ENCODE assay signal across 9 mouse cellular contexts in genomic region chr7:66217531-66218094, GRCm38 (mm10).
DNase-seq lines count a peak whose midpoint lies in the region; ATAC-seq lines count a peak whose summit lies in the region.
"Had no signal": no experiment of that assay in that cellular context is flagged by ENCODE, and none has a peak within 500 bp of the region (broad histone marks: within the 10 kb centered on the region; RNA-seq: fewer than 3 reads in every experiment).

No protein-coding gene starts in this region.

- H3K36me3 ChIP-seq in kidney, embryonic 14.5 days (ENCODE audit: control insufficient read depth, insufficient read depth, low read length), result no peaks in the 10 kb centered on the region
- no peaks in the 10 kb centered on the region for H3K36me3 ChIP-seq in embryonic facial prominence, embryonic 15.5 days
- no peaks in the 10 kb centered on the region for H3K36me3 ChIP-seq in hindbrain, embryonic 16.5 days (ENCODE audit: control insufficient read depth, insufficient read depth, low read length)
- no peaks in the 10 kb centered on the region for H3K36me3 ChIP-seq in midbrain, embryonic 15.5 days (replicated peaks)

- peaks cover 21% of the 10 kb centered on the region for H3K4me1 ChIP-seq in kidney, embryonic 14.5 days (ENCODE audit: control insufficient read depth, insufficient read depth, low read length)
- H3K4me1 ChIP-seq in embryonic facial prominence, embryonic 15.5 days, result peaks cover 25% of the 10 kb centered on the region
- peaks cover 16% of the 10 kb centered on the region for H3K4me1 ChIP-seq in hindbrain, embryonic 16.5 days (ENCODE audit: control insufficient read depth, insufficient read depth, low read depth, low read length)
- H3K4me1 ChIP-seq in midbrain, embryonic 15.5 days, result peaks cover 16% of the 10 kb centered on the region

- intact Hi-C loops in left cerebral cortex, postnatal 14 days (cut with DNase I), result no loop called here

- WGBS in kidney, embryonic 14.5 days, result 84% methylated on average over 7 of the region's 7 CpGs
- 55% methylated on average over 7 of the region's 7 CpGs for WGBS in embryonic facial prominence, embryonic 15.5 days
- WGBS in hindbrain, embryonic 16.5 days, result 49% methylated on average over 7 of the region's 7 CpGs
- 38% methylated on average over 7 of the region's 7 CpGs for WGBS in midbrain, embryonic 15.5 days

- ATAC-seq in kidney, embryonic 14.5 days (ENCODE audit: low FRiP score, low TSS enrichment), result no peak
- no peak for ATAC-seq in embryonic facial prominence, embryonic 15.5 days (ENCODE audit: insufficient number of reproducible peaks, low FRiP score, low TSS enrichment, low read depth)
- peak; percentile 58; the same call in 1 of the 2 replicates for ATAC-seq in hindbrain, embryonic 16.5 days
- ATAC-seq in midbrain, embryonic 15.5 days (replicated peaks), result peak; percentile 62; the same call in 1 of the 2 replicates

- peak overlapping the region; percentile 70 for H3K27ac ChIP-seq in kidney, embryonic 14.5 days (ENCODE audit: low read depth, low read length)
- peak overlapping the region; percentile 88 for H3K27ac ChIP-seq in embryonic facial prominence, embryonic 15.5 days (replicated peaks)
- peak overlapping the region; percentile 31; the same call in 1 of the 2 replicates for H3K27ac ChIP-seq in hindbrain, embryonic 16.5 days (ENCODE audit: low read depth, low read length)
- H3K27ac ChIP-seq in midbrain, embryonic 15.5 days, result peak overlapping the region; percentile 38; the same call in 1 of the 2 replicates

- H3K9ac ChIP-seq in kidney, embryonic 14.5 days (ENCODE audit: low read depth, low read length), result 0 out of 2 replicates have a peak overlapping the region, but pooled peaks have one; percentile 2
- no peak overlapping the region for H3K9ac ChIP-seq in embryonic facial prominence, embryonic 15.5 days
- H3K9ac ChIP-seq in hindbrain, embryonic 16.5 days (ENCODE audit: low read depth, low read length), result no peak overlapping the region
- no peak overlapping the region for H3K9ac ChIP-seq in midbrain, embryonic 15.5 days

- no peak for DNase-seq in kidney, adult 11 months
- no peak for DNase-seq in left cerebral cortex, adult 9 months (ENCODE audit: low spot score in 2 of 2)
- DNase-seq in layer of hippocampus, adult 9-11 months, result no peak
- DNase-seq in left cerebral cortex, postnatal 14 days (ENCODE audit: low spot score in 2 of 2), result no peak
- DNase-seq: right cerebral cortex, adult 18-20 months had no signal

- no peak overlapping the region for H3K4me2 ChIP-seq in kidney, embryonic 14.5 days (replicated peaks; ENCODE audit: low read depth, low read length)
- H3K4me2 ChIP-seq in embryonic facial prominence, embryonic 15.5 days (replicated peaks), result no peak overlapping the region
- no peak overlapping the region for H3K4me2 ChIP-seq in hindbrain, embryonic 16.5 days (ENCODE audit: low read length)
- H3K4me2 ChIP-seq in midbrain, embryonic 15.5 days, result no peak overlapping the region

- no peaks in the 10 kb centered on the region for H3K27me3 ChIP-seq in kidney, embryonic 14.5 days (ENCODE audit: control insufficient read depth, insufficient read depth, low read length)
- H3K27me3 ChIP-seq in embryonic facial prominence, embryonic 15.5 days, result no peaks in the 10 kb centered on the region
- H3K27me3 ChIP-seq in hindbrain, embryonic 16.5 days (replicated peaks; ENCODE audit: control insufficient read depth, insufficient read depth, low read length), result no peaks in the 10 kb centered on the region
- H3K27me3 ChIP-seq in midbrain, embryonic 15.5 days (replicated peaks), result no peaks in the 10 kb centered on the region

- no peaks in the 10 kb centered on the region for H3K9me3 ChIP-seq in kidney, embryonic 14.5 days (ENCODE audit: control insufficient read depth, low read length)
- H3K9me3 ChIP-seq in embryonic facial prominence, embryonic 15.5 days (replicated peaks), result no peaks in the 10 kb centered on the region
- H3K9me3 ChIP-seq in hindbrain, embryonic 16.5 days (ENCODE audit: control insufficient read depth, low read length), result no peaks in the 10 kb centered on the region
- H3K9me3 ChIP-seq in midbrain, embryonic 15.5 days, result no peaks in the 10 kb centered on the region

- no peak overlapping the region for H3K4me3 ChIP-seq in kidney, embryonic 14.5 days (ENCODE audit: low read length)
- H3K4me3 ChIP-seq in embryonic facial prominence, embryonic 15.5 days (replicated peaks), result no peak overlapping the region
- no peak overlapping the region for H3K4me3 ChIP-seq in hindbrain, embryonic 16.5 days (ENCODE audit: low read length)
- H3K4me3 ChIP-seq in midbrain, embryonic 15.5 days, result no peak overlapping the region

Comparison
In these comparisons a context has a peak if more than half of its experiments do, and no peak if none do; other contexts are left out.
1. ATAC-seq: peak in hindbrain, embryonic 16.5 days (single experiment) and midbrain, embryonic 15.5 days (single experiment); none in kidney, embryonic 14.5 days (single experiment) and embryonic facial prominence, embryonic 15.5 days (single experiment).
2. H3K27ac ChIP-seq: peak in every context shown above with its lines; median percentile 88 in embryonic facial prominence, embryonic 15.5 days; 70 in kidney, embryonic 14.5 days; 38 in midbrain, embryonic 15.5 days; 31 in hindbrain, embryonic 16.5 days.